Mouse (Mus musculus): ENCODE measurements around the gene Timp3. TPM values are rescaled to one million over a fixed set of nuclear protein-coding genes. Genes with fewer than 3 reads are reported as not detected.

The Timp3 gene
- polyA plus RNA-seq, 1 experiment: 30.5 TPM

- WGBS: 95% methylated on average over 2 of the region's 2 CpGs
Observed at GRCm38 (mm10) chr10:86278481-86278880, 21.7 kb upstream of the Timp3 start.

GRCm38 (mm10) chr10:86279579-86280168, 20.5 kb upstream of the Timp3 start:
- Histone ChIP-seq H3K27ac (ENCODE audit: control insufficient read depth, insufficient read depth, low read length) (no peak overlapping the region), H3K4me1 (replicated peaks; ENCODE audit: control insufficient read depth, insufficient read depth, low read length) (no peaks in the 10 kb centered on the region), H3K27me3 (ENCODE audit: control insufficient read depth, insufficient read depth, low read length) (no peaks in the 10 kb centered on the region), H3K4me3 (ENCODE audit: control insufficient read depth, insufficient read depth, low read length) (no peak overlapping the region), H3K36me3 (ENCODE audit: control insufficient read depth, insufficient read depth, low read length) (no peaks in the 10 kb centered on the region)
- TF ChIP-seq POLR2A (IDR thresholded peaks at IDR 0.05; ENCODE audit: control insufficient read depth, extremely low read depth, insufficient read depth, low read length, poor library complexity) (no peak), CTCF (IDR thresholded peaks at IDR 0.05; ENCODE audit: borderline replicate concordance, control insufficient read depth, extremely low read depth, insufficient read depth, low read length, poor library complexity) (no peak)
- WGBS: 51% methylated on average over 7 of the region's 7 CpGs
- no peak for DNase-seq

More at GRCm38 (mm10) chr10:86278481-86278880, 21.7 kb upstream of the Timp3 start:
- Histone ChIP-seq H3K27me3 (ENCODE audit: control insufficient read depth, insufficient read depth, low read length) (no peaks in the 10 kb centered on the region), H3K36me3 (ENCODE audit: control insufficient read depth, insufficient read depth, low read length) (no peaks in the 10 kb centered on the region), H3K27ac (ENCODE audit: control insufficient read depth, insufficient read depth, low read length) (no peak overlapping the region), H3K4me3 (ENCODE audit: control insufficient read depth, insufficient read depth, low read length) (no peak overlapping the region), H3K4me1 (replicated peaks; ENCODE audit: control insufficient read depth, insufficient read depth, low read length) (no peaks in the 10 kb centered on the region)
- TF ChIP-seq CTCF (IDR thresholded peaks at IDR 0.05; ENCODE audit: borderline replicate concordance, control insufficient read depth, extremely low read depth, insufficient read depth, low read length, poor library complexity) (no peak), POLR2A (IDR thresholded peaks at IDR 0.05; ENCODE audit: control insufficient read depth, extremely low read depth, insufficient read depth, low read length, poor library complexity) (no peak)
- no peak for DNase-seq

- 92% methylated on average over 8 of the region's 8 CpGs for WGBS
- no peaks in the 10 kb centered on the region for H3K36me3 ChIP-seq (ENCODE audit: control insufficient read depth, insufficient read depth, low read length)
- TF ChIP-seq POLR2A (IDR thresholded peaks at IDR 0.05; ENCODE audit: control insufficient read depth, extremely low read depth, insufficient read depth, low read length, poor library complexity) (no peak), CTCF (IDR thresholded peaks at IDR 0.05; ENCODE audit: borderline replicate concordance, control insufficient read depth, extremely low read depth, insufficient read depth, low read length, poor library complexity) (no peak)
Observed at GRCm38 (mm10) chr10:86281238-86281637, 18.9 kb upstream of the Timp3 start.

GRCm38 (mm10) chr10:86286508-86286907, 13.7 kb upstream of the Timp3 start:
- Histone ChIP-seq H3K36me3 (ENCODE audit: control insufficient read depth, insufficient read depth, low read length) (no peaks in the 10 kb centered on the region), H3K27me3 (ENCODE audit: control insufficient read depth, insufficient read depth, low read length) (no peaks in the 10 kb centered on the region), H3K4me1 (replicated peaks; ENCODE audit: control insufficient read depth, insufficient read depth, low read length) (no peaks in the 10 kb centered on the region), H3K27ac (ENCODE audit: control insufficient read depth, insufficient read depth, low read length) (no peak overlapping the region), H3K4me3 (ENCODE audit: control insufficient read depth, insufficient read depth, low read length) (no peak overlapping the region)
- DNase-seq: no peak
- no peak for TF ChIP-seq CTCF (IDR thresholded peaks at IDR 0.05; ENCODE audit: borderline replicate concordance, control insufficient read depth, extremely low read depth, insufficient read depth, low read length, poor library complexity)
- TF ChIP-seq POLR2A (IDR thresholded peaks at IDR 0.05; ENCODE audit: control insufficient read depth, extremely low read depth, insufficient read depth, low read length, poor library complexity): no peak
- 98% methylated on average over 7 of the region's 7 CpGs for WGBS

More at GRCm38 (mm10) chr10:86281238-86281637, 18.9 kb upstream of the Timp3 start:
- no peak overlapping the region for H3K27ac ChIP-seq (ENCODE audit: control insufficient read depth, insufficient read depth, low read length)
- no peak overlapping the region for H3K4me3 ChIP-seq (ENCODE audit: control insufficient read depth, insufficient read depth, low read length)
- no peaks in the 10 kb centered on the region for H3K27me3 ChIP-seq (ENCODE audit: control insufficient read depth, insufficient read depth, low read length)
- no peak for DNase-seq
- H3K4me1 ChIP-seq (replicated peaks; ENCODE audit: control insufficient read depth, insufficient read depth, low read length): no peaks in the 10 kb centered on the region

- 90% methylated on average over 8 of the region's 8 CpGs for WGBS
- Histone ChIP-seq H3K27ac (ENCODE audit: control insufficient read depth, insufficient read depth, low read length) (no peak overlapping the region), H3K4me3 (ENCODE audit: control insufficient read depth, insufficient read depth, low read length) (no peak overlapping the region), H3K27me3 (ENCODE audit: control insufficient read depth, insufficient read depth, low read length) (no peaks in the 10 kb centered on the region), H3K4me1 (replicated peaks; ENCODE audit: control insufficient read depth, insufficient read depth, low read length) (no peaks in the 10 kb centered on the region), H3K36me3 (ENCODE audit: control insufficient read depth, insufficient read depth, low read length) (no peaks in the 10 kb centered on the region)
- no peak for DNase-seq
- TF ChIP-seq CTCF (IDR thresholded peaks at IDR 0.05; ENCODE audit: borderline replicate concordance, control insufficient read depth, extremely low read depth, insufficient read depth, low read length, poor library complexity) (no peak), POLR2A (IDR thresholded peaks at IDR 0.05; ENCODE audit: control insufficient read depth, extremely low read depth, insufficient read depth, low read length, poor library complexity) (no peak)
Observed at GRCm38 (mm10) chr10:86290109-86290771, 9.9 kb upstream of the Timp3 start.

- Histone ChIP-seq H3K27ac (ENCODE audit: control insufficient read depth, insufficient read depth, low read length) (no peak overlapping the region), H3K36me3 (ENCODE audit: control insufficient read depth, insufficient read depth, low read length) (no peaks in the 10 kb centered on the region), H3K27me3 (ENCODE audit: control insufficient read depth, insufficient read depth, low read length) (no peaks in the 10 kb centered on the region), H3K4me1 (replicated peaks; ENCODE audit: control insufficient read depth, insufficient read depth, low read length) (no peaks in the 10 kb centered on the region), H3K4me3 (ENCODE audit: control insufficient read depth, insufficient read depth, low read length) (no peak overlapping the region)
- WGBS: 72% methylated on average over 1 of the region's 1 CpGs
- no peak for DNase-seq
- TF ChIP-seq CTCF (IDR thresholded peaks at IDR 0.05; ENCODE audit: borderline replicate concordance, control insufficient read depth, extremely low read depth, insufficient read depth, low read length, poor library complexity): no peak
- TF ChIP-seq POLR2A (IDR thresholded peaks at IDR 0.05; ENCODE audit: control insufficient read depth, extremely low read depth, insufficient read depth, low read length, poor library complexity): no peak
Observed at GRCm38 (mm10) chr10:86293880-86294279, 6.3 kb upstream of the Timp3 start.

Data from thymus, adult 2 months (tissue).